Mouse (Mus musculus) hindbrain, embryonic 12.5 days (tissue): ENCODE measurements around the gene Lrmda. TPM values are rescaled to one million over a fixed set of nuclear protein-coding genes. Genes with fewer than 3 reads are reported as not detected.
"Not testable (repeated sequence)": the region's sequence is repeated elsewhere in the genome, so short reads cannot be mapped to it uniquely, and the experiment has no call there.

Experiments
- ATAC-seq: fragments of 200-750 bp; cut with Nextera tagmentation; 2 replicates; pipeline ENCODE4 v1.8.0; 2017; ENCODE audit warnings: moderate TSS enrichment; ENCODE audit not compliant: low FRiP score
- H3K27ac ChIP-seq: fragments of 300-500 bp; sonication (generic); 2 replicates; pipeline ENCODE4 v1.5.1; 2016; ENCODE audit warnings: mild to moderate bottlenecking
- H3K27me3 ChIP-seq: fragments of 300-500 bp; sonication (generic); 2 replicates; pipeline ENCODE4 v1.6.1; 2016; ENCODE audit warnings: mild to moderate bottlenecking
- H3K36me3 ChIP-seq: fragments of 300-500 bp; sonication (generic); 2 replicates; pipeline ENCODE4 v1.6.1; 2016; ENCODE audit warnings: mild to moderate bottlenecking
- H3K4me1 ChIP-seq: fragments of 300-500 bp; sonication (generic); 2 replicates; pipeline ENCODE4 v1.6.1; 2016
- H3K4me2 ChIP-seq: fragments of 300-500 bp; sonication (generic); replicated peaks from 2 replicates; pipeline ENCODE4 v1.6.1; 2016; ENCODE audit warnings: mild to moderate bottlenecking
- H3K4me3 ChIP-seq: fragments of 300-500 bp; sonication (generic); 2 replicates; pipeline ENCODE4 v1.5.1; 2016; ENCODE audit warnings: mild to moderate bottlenecking
- H3K9ac ChIP-seq: fragments of 300-500 bp; sonication (generic); 2 replicates; pipeline ENCODE4 v1.6.1; 2016; ENCODE audit warnings: mild to moderate bottlenecking, moderate library complexity
- H3K9me3 ChIP-seq: fragments of 300-500 bp; sonication (generic); replicated peaks from 2 replicates; pipeline ENCODE4 v1.6.1; 2016; ENCODE audit warnings: mild to moderate bottlenecking
- whole genome bisulfite sequencing: fragments of 180-500 bp; shearing (Covaris S2); methylation state at CpG from one replicate; pipeline ENCODE4 v1.1.7; 2016; 5-methylcytosine and 5-hydroxymethylcytosine counted together
- polyA plus RNA-seq: library from polyadenylated mRNA; unstranded; fragments of >200 nt; fragmentation: Nextera tagmentation; extraction: Ambion mirVana; gene quantifications from 2 replicates; pipeline ENCODE4 v1.2.1, GENCODE M21; 2016

Lrmda gene
- polyA plus RNA-seq, 1 experiment from 2014 or later, result 0.53 TPM

- Histone ChIP-seq H3K4me1 (peaks cover 10% of the 10 kb centered on the region), H3K27me3 (no peaks in the 10 kb centered on the region; the same call in 1 of the 2 replicates), H3K27ac (no peak overlapping the region), H3K9me3 (no peaks in the 10 kb centered on the region), H3K4me2 (no peak overlapping the region), H3K9ac (no peak overlapping the region), H3K36me3 (no peaks in the 10 kb centered on the region), H3K4me3 (no peak overlapping the region)
- WGBS, result 94% methylated on average over 9 of the region's 9 CpGs
- no peak for ATAC-seq
Observed at GRCm38 (mm10) chr14:22582065-22582464, 562.6 kb downstream of the Lrmda start.

- no peak overlapping the region for H3K27ac ChIP-seq
- H3K9ac ChIP-seq, result no peak overlapping the region
- H3K4me3 ChIP-seq, result no peak overlapping the region
- peaks cover 7% of the 10 kb centered on the region; the same call in 1 of the 2 replicates for H3K4me1 ChIP-seq
- H3K9me3 ChIP-seq, result no peaks in the 10 kb centered on the region
- peaks cover 7% of the 10 kb centered on the region for H3K27me3 ChIP-seq
- H3K36me3 ChIP-seq, result no peaks in the 10 kb centered on the region
- no peak for ATAC-seq
- WGBS, result 85% methylated on average over 4 of the region's 4 CpGs
- no peak overlapping the region for H3K4me2 ChIP-seq
Observed at GRCm38 (mm10) chr14:22586281-22586680, 566.8 kb downstream of the Lrmda start.

GRCm38 (mm10) chr14:22586796-22587195, 567.3 kb downstream of the Lrmda start:
- no peaks in the 10 kb centered on the region for H3K9me3 ChIP-seq
- H3K9ac ChIP-seq, result no peak overlapping the region
- 87% methylated on average over 4 of the region's 4 CpGs for WGBS
- peaks cover 7% of the 10 kb centered on the region; the same call in 1 of the 2 replicates for H3K4me1 ChIP-seq
- no peak for ATAC-seq
- H3K4me2 ChIP-seq, result no peak overlapping the region
- peaks cover 7% of the 10 kb centered on the region for H3K27me3 ChIP-seq
- H3K4me3 ChIP-seq, result no peak overlapping the region
- H3K36me3 ChIP-seq, result no peaks in the 10 kb centered on the region
- no peak overlapping the region for H3K27ac ChIP-seq

GRCm38 (mm10) chr14:22587285-22587957, 567.9 kb downstream of the Lrmda start:
- no peaks in the 10 kb centered on the region for H3K9me3 ChIP-seq
- H3K27me3 ChIP-seq, result peaks cover 7% of the 10 kb centered on the region
- ATAC-seq, result no peak
- H3K36me3 ChIP-seq, result no peaks in the 10 kb centered on the region
- no peak overlapping the region for H3K9ac ChIP-seq
- no peak overlapping the region for H3K27ac ChIP-seq
- 72% methylated on average over 4 of the region's 4 CpGs for WGBS
- no peak overlapping the region for H3K4me3 ChIP-seq
- no peak overlapping the region for H3K4me2 ChIP-seq
- H3K4me1 ChIP-seq, result peaks cover 7% of the 10 kb centered on the region; the same call in 1 of the 2 replicates

- no peak overlapping the region for H3K4me3 ChIP-seq
- peaks cover 7% of the 10 kb centered on the region for H3K27me3 ChIP-seq
- 86% methylated on average over 4 of the region's 4 CpGs for WGBS
- H3K9ac ChIP-seq, result no peak overlapping the region
- H3K4me2 ChIP-seq, result no peak overlapping the region
- no peaks in the 10 kb centered on the region for H3K9me3 ChIP-seq
- no peaks in the 10 kb centered on the region for H3K36me3 ChIP-seq
- peaks cover 7% of the 10 kb centered on the region; the same call in 1 of the 2 replicates for H3K4me1 ChIP-seq
- no peak overlapping the region for H3K27ac ChIP-seq
- no peak for ATAC-seq
Observed at GRCm38 (mm10) chr14:22587958-22588296, 568.4 kb downstream of the Lrmda start.

GRCm38 (mm10) chr14:22588394-22588793, 568.9 kb downstream of the Lrmda start:
- ATAC-seq, H3K27me3 ChIP-seq, H3K9me3 ChIP-seq, H3K4me3 ChIP-seq, H3K36me3 ChIP-seq, H3K4me1 ChIP-seq, H3K4me2 ChIP-seq, H3K27ac ChIP-seq, H3K9ac ChIP-seq: not testable (repeated sequence)
- WGBS, result 83% methylated on average over 1 of the region's 1 CpGs

- H3K4me3 ChIP-seq, result no peak overlapping the region
- H3K9ac ChIP-seq, result no peak overlapping the region
- peaks cover 7% of the 10 kb centered on the region for H3K27me3 ChIP-seq
- H3K36me3 ChIP-seq, result no peaks in the 10 kb centered on the region
- H3K9me3 ChIP-seq, result no peaks in the 10 kb centered on the region
- H3K27ac ChIP-seq, result no peak overlapping the region
- H3K4me1 ChIP-seq, result peaks cover 7% of the 10 kb centered on the region; the same call in 1 of the 2 replicates
- WGBS, result 27% methylated on average over 7 of the region's 7 CpGs
- no peak overlapping the region for H3K4me2 ChIP-seq
- ATAC-seq, result no peak
Observed at GRCm38 (mm10) chr14:22589503-22590215, 570.1 kb downstream of the Lrmda start.

- 78% methylated on average over 2 of the region's 2 CpGs for WGBS
- Histone ChIP-seq H3K36me3 (no peaks in the 10 kb centered on the region), H3K9ac (no peak overlapping the region), H3K4me2 (no peak overlapping the region), H3K4me3 (no peak overlapping the region), H3K9me3 (no peaks in the 10 kb centered on the region), H3K27me3 (peaks cover 7% of the 10 kb centered on the region; the same call in 1 of the 2 replicates), H3K27ac (no peak overlapping the region), H3K4me1 (peaks cover 7% of the 10 kb centered on the region; the same call in 1 of the 2 replicates)
- no peak for ATAC-seq
Observed at GRCm38 (mm10) chr14:22591186-22591585, 571.7 kb downstream of the Lrmda start.

GRCm38 (mm10) chr14:22597508-22597907, 578.0 kb downstream of the Lrmda start:
- Histone ChIP-seq H3K27ac (no peak overlapping the region), H3K9ac (no peak overlapping the region), H3K4me2 (no peak overlapping the region), H3K9me3 (no peaks in the 10 kb centered on the region), H3K4me3 (no peak overlapping the region), H3K4me1 (peaks cover 21% of the 10 kb centered on the region), H3K36me3 (no peaks in the 10 kb centered on the region), H3K27me3 (no peaks in the 10 kb centered on the region)
- no peak for ATAC-seq
- 49% methylated on average over 2 of the region's 2 CpGs for WGBS

GRCm38 (mm10) chr14:22598638-22599037, 579.1 kb downstream of the Lrmda start:
- Histone ChIP-seq H3K27me3 (no peaks in the 10 kb centered on the region), H3K9ac (no peak overlapping the region), H3K4me3 (no peak overlapping the region), H3K4me2 (no peak overlapping the region), H3K4me1 (peaks cover 21% of the 10 kb centered on the region), H3K36me3 (no peaks in the 10 kb centered on the region), H3K9me3 (no peaks in the 10 kb centered on the region), H3K27ac (no peak overlapping the region)
- WGBS, result 66% methylated on average over 5 of the region's 5 CpGs
- ATAC-seq, result no peak

GRCm38 (mm10) chr14:22600166-22600565, 580.7 kb downstream of the Lrmda start:
- Histone ChIP-seq H3K27me3 (no peaks in the 10 kb centered on the region), H3K36me3 (no peaks in the 10 kb centered on the region), H3K9ac (no peak overlapping the region), H3K9me3 (no peaks in the 10 kb centered on the region), H3K4me1 (peaks cover 21% of the 10 kb centered on the region), H3K4me2 (no peak overlapping the region), H3K4me3 (no peak overlapping the region), H3K27ac (no peak overlapping the region)
- no peak for ATAC-seq
- 22% methylated on average over 3 of the region's 3 CpGs for WGBS

GRCm38 (mm10) chr14:22602308-22602707, 582.8 kb downstream of the Lrmda start:
- no peak for ATAC-seq
- peaks cover 21% of the 10 kb centered on the region for H3K4me1 ChIP-seq

GRCm38 (mm10) chr14:22608599-22608998, 589.1 kb downstream of the Lrmda start:
- Histone ChIP-seq H3K4me2 (no peak overlapping the region), H3K4me3 (no peak overlapping the region), H3K9me3 (no peaks in the 10 kb centered on the region), H3K9ac (no peak overlapping the region), H3K36me3 (no peaks in the 10 kb centered on the region), H3K27ac (no peak overlapping the region), H3K27me3 (no peaks in the 10 kb centered on the region), H3K4me1 (no peaks in the 10 kb centered on the region)
- ATAC-seq, result no peak
- WGBS, result 70% methylated on average over 5 of the region's 5 CpGs

More at GRCm38 (mm10) chr14:22602308-22602707, 582.8 kb downstream of the Lrmda start:
- H3K27ac ChIP-seq, result no peak overlapping the region
- no peaks in the 10 kb centered on the region for H3K9me3 ChIP-seq
- H3K4me3 ChIP-seq, result no peak overlapping the region
- H3K9ac ChIP-seq, result no peak overlapping the region
- no peaks in the 10 kb centered on the region for H3K27me3 ChIP-seq
- H3K36me3 ChIP-seq, result no peaks in the 10 kb centered on the region
- 90% methylated on average over 2 of the region's 2 CpGs for WGBS
- no peak overlapping the region for H3K4me2 ChIP-seq
